Mouse (Mus musculus): ENCODE results near the gene Gm42906. TPM values are rescaled to one million over a fixed set of nuclear protein-coding genes. Genes with fewer than 3 reads are reported as not detected.

Gene Gm42906
- total and polyA plus RNA-seq, 3 experiments: not detected

DNA sequence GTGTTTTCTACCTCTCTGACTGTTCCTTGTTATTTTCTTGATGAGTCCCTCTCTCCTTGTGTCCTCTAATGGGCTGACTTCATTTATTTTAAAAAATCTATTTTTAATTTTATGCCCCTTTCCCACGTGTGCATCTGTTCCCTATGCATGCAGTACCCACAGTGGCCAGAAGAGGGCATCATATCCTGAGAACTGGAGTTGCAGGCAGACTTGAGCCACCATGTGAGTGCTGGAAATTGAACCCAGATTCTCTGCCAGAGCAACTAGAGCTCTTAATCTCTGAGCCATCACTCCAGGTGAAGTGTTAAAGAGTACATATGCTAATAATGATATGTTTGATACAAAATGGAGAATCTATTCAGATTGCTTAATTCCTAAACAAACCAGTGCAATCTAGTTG lies 135.7 kb downstream of the Gm42906 start:
- Histone ChIP-seq H3K27me3 (ENCODE audit: control insufficient read depth in 1 of 2, insufficient read depth in 2 of 2, low read length in 2 of 2) (no peaks in the 10 kb centered on the region), H3K9me3 (replicated peaks; ENCODE audit: insufficient read depth, low read length) (no peaks in the 10 kb centered on the region), H3K36me3 (ENCODE audit: control insufficient read depth in 1 of 2, insufficient read depth in 2 of 2, low read length in 2 of 2) (no peaks in the 10 kb centered on the region), H3K9ac (ENCODE audit: control insufficient read depth, low read depth, low read length, poor library complexity, severe bottlenecking) (no peak overlapping the region), H3K79me2 (ENCODE audit: control insufficient read depth, insufficient read depth, low read length, poor library complexity) (no peaks in the 10 kb centered on the region), H3K4me1 (ENCODE audit: control insufficient read depth in 1 of 2, insufficient read depth in 2 of 2, low read length in 2 of 2) (no peaks in the 10 kb centered on the region), H3K4me3 (ENCODE audit: control insufficient read depth in 1 of 2, insufficient read depth in 1 of 2, low read depth in 2 of 2, low read length in 2 of 2) (no peak overlapping the region), H3K27ac (ENCODE audit: control insufficient read depth, low read depth, low read length) (no peak overlapping the region)
- TF ChIP-seq ZC3H11A (IDR thresholded peaks at IDR 0.05; ENCODE audit: low read depth, low read length): peak; percentile 65
- TF ChIP-seq RAD21 (IDR thresholded peaks at IDR 0.05; ENCODE audit: low read depth, low read length): peak; percentile 63
- peak; percentile 70 to 77 (median 74) for TF ChIP-seq CTCF (IDR thresholded peaks at IDR 0.05 in 2 of 3, conservative IDR thresholded peaks at IDR 0.05 in 1 of 3; ENCODE audit: control insufficient read depth in 1 of 3, insufficient read depth in 1 of 3, low read depth in 2 of 3, low read length in 3 of 3, poor library complexity in 1 of 3, severe bottlenecking in 1 of 3)
- peak; percentile 80 for TF ChIP-seq SMC3 (IDR thresholded peaks at IDR 0.05; ENCODE audit: low read depth, low read length)
- TF ChIP-seq MAZ (IDR thresholded peaks at IDR 0.05; ENCODE audit: low read depth, low read length): no peak
- no peak for TF ChIP-seq ELF1 (IDR thresholded peaks at IDR 0.05; ENCODE audit: low read depth, low read length)
- no peak for TF ChIP-seq MAX (IDR thresholded peaks at IDR 0.05; ENCODE audit: low read length)
- TF ChIP-seq MYC (IDR thresholded peaks at IDR 0.05; ENCODE audit: low read depth, low read length): peak; percentile 58; the same call in 1 of the 2 replicates
- TF ChIP-seq TAL1 (IDR thresholded peaks at IDR 0.05; ENCODE audit: low read length): no peak
- DNase-seq (ENCODE audit: low read depth, low spot score): peak; percentile 67

DNA sequence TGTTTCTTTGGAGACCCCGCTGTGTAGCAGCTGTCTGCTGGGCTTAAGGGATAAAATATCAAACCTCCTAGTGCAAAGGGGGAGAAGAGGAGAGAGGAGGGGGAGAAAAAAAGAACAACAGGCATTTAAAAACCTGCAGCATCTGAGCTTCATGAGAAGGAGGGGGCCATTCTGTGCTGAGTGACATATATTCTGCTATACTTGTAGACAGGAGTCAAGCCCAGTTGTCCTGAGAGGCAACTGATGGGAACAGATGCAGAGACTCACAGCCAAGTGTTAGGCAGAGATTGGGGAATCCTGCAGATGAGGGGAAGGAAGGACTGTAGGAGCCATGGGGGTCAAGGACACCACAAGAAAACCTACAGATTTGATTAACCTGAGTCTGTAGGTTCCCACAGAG lies 141.6 kb downstream of the Gm42906 start:
- TF ChIP-seq RAD21 (IDR thresholded peaks at IDR 0.05; ENCODE audit: low read depth, low read length) (no peak), MEF2A (IDR thresholded peaks at IDR 0.05; ENCODE audit: extremely low read depth, insufficient replicate concordance, low read depth, low read length, poor library complexity, severe bottlenecking) (no peak), E2F4 (IDR thresholded peaks at IDR 0.05; ENCODE audit: borderline replicate concordance, low read depth, low read length) (no peak), CHD2 (IDR thresholded peaks at IDR 0.05; ENCODE audit: low read length) (no peak), HCFC1 (IDR thresholded peaks at IDR 0.05; ENCODE audit: low read depth, low read length) (no peak), USF2 (IDR thresholded peaks at IDR 0.05; ENCODE audit: borderline replicate concordance in 1 of 2, insufficient read depth in 1 of 2, low read depth in 1 of 2, low read length in 2 of 2) (no peak)
- no peak for DNase-seq (ENCODE audit: low read depth, low spot score)
- Histone ChIP-seq H3K27ac (ENCODE audit: control insufficient read depth, low read depth, low read length) (no peak overlapping the region), H3K9me3 (replicated peaks; ENCODE audit: insufficient read depth, low read length) (no peaks in the 10 kb centered on the region), H3K79me2 (ENCODE audit: control insufficient read depth, insufficient read depth, low read length, poor library complexity) (no peaks in the 10 kb centered on the region), H3K4me1 (ENCODE audit: control insufficient read depth in 1 of 2, insufficient read depth in 2 of 2, low read length in 2 of 2) (no peaks in the 10 kb centered on the region), H3K36me3 (ENCODE audit: control insufficient read depth in 1 of 2, insufficient read depth in 2 of 2, low read length in 2 of 2) (no peaks in the 10 kb centered on the region), H3K27me3 (ENCODE audit: control insufficient read depth in 1 of 2, insufficient read depth in 2 of 2, low read length in 2 of 2) (no peaks in the 10 kb centered on the region; a peak in 1 of 4 replicates), H3K4me3 (ENCODE audit: control insufficient read depth in 1 of 2, insufficient read depth in 1 of 2, low read depth in 2 of 2, low read length in 2 of 2) (no peak overlapping the region), H3K9ac (ENCODE audit: control insufficient read depth, low read depth, low read length, poor library complexity, severe bottlenecking) (no peak overlapping the region)

DNA sequence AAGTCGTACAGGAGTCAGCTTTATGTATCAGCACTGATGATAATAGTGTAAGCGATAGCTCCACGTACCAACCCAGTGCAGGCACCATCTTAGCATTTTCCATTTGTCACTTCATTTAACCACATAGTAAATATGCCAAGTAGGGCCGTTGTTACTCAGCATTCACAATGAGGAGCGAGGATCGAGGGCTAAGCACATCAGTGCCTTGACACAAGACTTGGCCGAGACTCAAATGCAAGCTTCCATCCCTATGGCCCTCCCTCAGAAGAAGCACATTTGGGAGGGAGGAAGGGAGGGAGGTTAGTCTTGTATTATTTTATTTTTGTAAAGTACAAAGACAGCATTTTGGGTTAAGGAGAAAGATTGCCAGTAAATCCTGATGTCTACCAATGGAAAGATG lies 148.4 kb downstream of the Gm42906 start:
- Histone ChIP-seq H3K9ac (ENCODE audit: control insufficient read depth, low read depth, low read length, poor library complexity, severe bottlenecking) (no peak overlapping the region), H3K27me3 (ENCODE audit: control insufficient read depth in 1 of 2, insufficient read depth in 2 of 2, low read length in 2 of 2) (no peaks in the 10 kb centered on the region), H3K36me3 (ENCODE audit: control insufficient read depth in 1 of 2, insufficient read depth in 2 of 2, low read length in 2 of 2) (no peaks in the 10 kb centered on the region), H3K4me1 (ENCODE audit: control insufficient read depth in 1 of 2, insufficient read depth in 2 of 2, low read length in 2 of 2) (no peaks in the 10 kb centered on the region), H3K4me3 (ENCODE audit: control insufficient read depth in 1 of 2, insufficient read depth in 1 of 2, low read depth in 2 of 2, low read length in 2 of 2) (no peak overlapping the region), H3K79me2 (ENCODE audit: control insufficient read depth, insufficient read depth, low read length, poor library complexity) (no peaks in the 10 kb centered on the region), H3K9me3 (replicated peaks; ENCODE audit: insufficient read depth, low read length) (no peaks in the 10 kb centered on the region), H3K27ac (ENCODE audit: control insufficient read depth, low read depth, low read length) (no peak overlapping the region)
- TF ChIP-seq SMC3 (IDR thresholded peaks at IDR 0.05; ENCODE audit: low read depth, low read length) (no peak), ZNF384 (IDR thresholded peaks at IDR 0.05; ENCODE audit: low read depth, low read length) (no peak), NRF1 (IDR thresholded peaks at IDR 0.05; ENCODE audit: insufficient read depth, low read depth, low read length, poor library complexity, severe bottlenecking) (no peak), JUND (IDR thresholded peaks at IDR 0.05; ENCODE audit: low read depth, low read length) (no peak), GATA1 (IDR thresholded peaks at IDR 0.05; ENCODE audit: low read depth, low read length) (no peak)
- no peak for DNase-seq (ENCODE audit: low read depth, low spot score)

Measured in MEL (cell line).